ENCODE assay signal across 9 mouse cellular contexts in the genomic region with DNA sequence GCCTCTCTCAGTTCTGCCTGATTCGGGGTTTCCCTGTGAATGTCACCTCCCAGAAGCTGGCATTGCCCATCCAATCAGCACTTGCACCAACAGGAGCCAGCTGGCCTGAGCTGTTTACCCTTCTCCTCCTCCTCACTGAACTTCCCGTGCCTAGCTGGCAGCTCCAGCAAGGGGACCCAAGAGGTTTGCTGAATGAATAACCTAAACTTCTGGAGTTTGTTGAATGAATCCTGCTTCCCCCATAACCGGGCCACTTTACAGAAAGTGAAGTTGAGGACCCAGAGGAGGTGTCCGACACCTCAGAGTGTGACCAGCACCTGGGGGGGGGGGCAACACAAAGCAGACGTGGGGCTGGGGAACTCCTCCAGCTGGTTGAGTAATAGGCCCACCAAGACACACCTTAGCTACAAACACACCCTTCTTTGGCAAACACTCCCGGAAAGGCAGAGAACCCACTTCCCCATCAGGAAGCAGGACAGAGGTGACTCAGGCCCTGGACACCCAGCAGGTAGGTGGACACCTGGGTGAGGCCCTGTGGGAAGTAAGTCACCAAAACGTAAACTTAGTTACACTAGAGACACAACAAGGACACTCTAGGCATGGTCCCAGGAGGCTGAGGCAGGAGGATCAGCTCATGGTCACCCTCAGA. TPM values are rescaled to one million over a fixed set of nuclear protein-coding genes. Genes with fewer than 3 reads are reported as not detected.
A peak's percentile ranks its signal among the peaks of the same experiment; 100 is the strongest.
DNase-seq lines count a peak whose midpoint lies in the region; ATAC-seq and TF ChIP-seq lines count a peak whose summit lies in the region.
"Had no signal": no experiment of that assay in that cellular context is flagged by ENCODE, and none has a peak within 500 bp of the region (broad histone marks: within the 10 kb centered on the region; RNA-seq: fewer than 3 reads in every experiment).

No protein-coding gene starts in this region.

- peak overlapping the region; percentile 21; the same call in 1 of the 2 replicates for H3K9ac ChIP-seq in heart, embryonic 14.5 days (ENCODE audit: low read length)
- no peak overlapping the region for H3K9ac ChIP-seq in hindbrain, embryonic 11.5 days (ENCODE audit: low read depth, low read length)

- DNase-seq in heart, postnatal 14 days: no peak
- DNase-seq in hindbrain, embryonic 11.5 days (ENCODE audit: low spot score): no peak
- DNase-seq in lung, postnatal 25 days (ENCODE audit: low spot score): peak; percentile 71
- no peak for DNase-seq in frontal cortex, postnatal 25 days (ENCODE audit: low spot score in 2 of 2)
- DNase-seq in right cerebral cortex, postnatal 4 days: no peak
- no peak for DNase-seq in left cerebral cortex, postnatal 14 days (ENCODE audit: low spot score in 2 of 2)

- WGBS in heart, embryonic 14.5 days: 74% methylated on average over 7 of the region's 7 CpGs
- WGBS in bone marrow, adult 2 months: 15% methylated on average over 7 of the region's 7 CpGs
- WGBS in hindbrain, embryonic 11.5 days: 79% methylated on average over 7 of the region's 7 CpGs

- no peak overlapping the region for H3K4me2 ChIP-seq in heart, embryonic 14.5 days (ENCODE audit: low read length)
- H3K4me2 ChIP-seq in hindbrain, embryonic 11.5 days (replicated peaks; ENCODE audit: low read depth, low read length): peak overlapping the region; percentile 6; the same call in 1 of the 2 replicates

- no peak for ATAC-seq in heart, embryonic 14.5 days (ENCODE audit: insufficient number of reproducible peaks, insufficient read depth, low FRiP score, low read depth)
- ATAC-seq in hindbrain, embryonic 11.5 days (ENCODE audit: low FRiP score): no peak

- no peak overlapping the region for H3K27ac ChIP-seq in heart, embryonic 14.5 days (replicated peaks in 1 of 2; ENCODE audit: control insufficient read depth in 1 of 2, insufficient read depth in 1 of 2, low read depth in 2 of 2, low read length in 2 of 2)
- peak overlapping the region; percentile 81 for H3K27ac ChIP-seq in bone marrow, adult 2 months (ENCODE audit: control insufficient read depth, insufficient read depth, low read depth, low read length, poor library complexity)
- no peak overlapping the region for H3K27ac ChIP-seq in hindbrain, embryonic 11.5 days (ENCODE audit: low read depth, low read length)

- H3K4me3 ChIP-seq in heart, embryonic 14.5 days (ENCODE audit: control insufficient read depth in 1 of 2, insufficient read depth in 1 of 2, low read depth in 1 of 2, low read length in 2 of 2): no peak overlapping the region
- H3K4me3 ChIP-seq in bone marrow, adult 2 months (replicated peaks; ENCODE audit: control insufficient read depth, low read depth, low read length): peak overlapping the region; percentile 72
- no peak overlapping the region for H3K4me3 ChIP-seq in hindbrain, embryonic 11.5 days (ENCODE audit: low read depth, low read length)

- peaks cover 13 to 26% of the 10 kb centered on the region in 2 experiments for H3K4me1 ChIP-seq in heart, embryonic 14.5 days (ENCODE audit: control insufficient read depth in 2 of 2, insufficient read depth in 2 of 2, low read length in 2 of 2)
- H3K4me1 ChIP-seq in bone marrow, adult 2 months (ENCODE audit: control insufficient read depth, insufficient read depth, low read length): peaks cover 3% of the 10 kb centered on the region
- peaks cover 14% of the 10 kb centered on the region for H3K4me1 ChIP-seq in hindbrain, embryonic 11.5 days (replicated peaks; ENCODE audit: control insufficient read depth, insufficient read depth, low read length)

- peaks cover 23% of the 10 kb centered on the region for H3K36me3 ChIP-seq in heart, embryonic 14.5 days (ENCODE audit: control insufficient read depth, insufficient read depth, low read length)
- H3K36me3 ChIP-seq in hindbrain, embryonic 11.5 days (ENCODE audit: control insufficient read depth, insufficient read depth, low read length): no peaks in the 10 kb centered on the region

- no peak for TF ChIP-seq CTCF in bone marrow, adult 2 months (IDR thresholded peaks at IDR 0.05; ENCODE audit: control insufficient read depth, insufficient read depth, low read length)

- no peak for TF ChIP-seq POLR2A in bone marrow, adult 2 months (IDR thresholded peaks at IDR 0.05; ENCODE audit: borderline replicate concordance, control insufficient read depth, low read depth, low read length)

- intact Hi-C loops in heart, postnatal 14 days (cut with DNase I): no loop called here
- intact Hi-C loops in left cerebral cortex, postnatal 14 days (cut with DNase I): no loop called here

- H3K27me3 ChIP-seq in heart, embryonic 14.5 days (ENCODE audit: control insufficient read depth, insufficient read depth, low read length): peaks cover 28% of the 10 kb centered on the region
- peaks cover 27% of the 10 kb centered on the region for H3K27me3 ChIP-seq in hindbrain, embryonic 11.5 days (ENCODE audit: control insufficient read depth, insufficient read depth, low read length)

- no peaks in the 10 kb centered on the region for H3K9me3 ChIP-seq in heart, embryonic 14.5 days (ENCODE audit: control insufficient read depth, low read length)
- H3K9me3 ChIP-seq in hindbrain, embryonic 11.5 days (ENCODE audit: control insufficient read depth, low read length): no peaks in the 10 kb centered on the region

RNA-seq across cellular contexts. Expression of a gene that starts 1.7 kb away (rescaled TPM):
- 0.19 and 0.70 TPM in 2 replicates for polyA plus RNA-seq in heart, embryonic 14.5 days (2014; fragmentation: Nextera tagmentation; extraction: Ambion mirVana)
- under 1 TPM; 0.41 to 0.43 TPM for total RNA-seq in heart, postnatal 14 days (2021)
- polyA plus RNA-seq in bone marrow, adult 2 months (2011; ENCODE audit: insufficient read depth, insufficient read length, low replicate concordance, missing spikeins): 1.5 TPM in 1 of 2 replicates, not detected in the other
- 0.26 and 0.36 TPM in 2 replicates for polyA plus RNA-seq in hindbrain, embryonic 11.5 days (2014; fragmentation: Nextera tagmentation; extraction: Ambion mirVana)
- total RNA-seq in left cerebral cortex, postnatal 14 days (2021): 1 to 10 TPM; 5.7 to 7.6 TPM

RNA-seq across cellular contexts. Expression of a gene that starts 4.4 kb away (rescaled TPM):
- 4.6 TPM in 1 of 2 replicates, not detected in the other for polyA plus RNA-seq in heart, embryonic 14.5 days (2014; fragmentation: Nextera tagmentation; extraction: Ambion mirVana)
- total RNA-seq in heart, postnatal 14 days (2021): not detected
- polyA plus RNA-seq in bone marrow, adult 2 months (2011; ENCODE audit: insufficient read depth, insufficient read length, low replicate concordance, missing spikeins): not detected in 2 replicates
- 23.6 and 25.3 TPM in 2 replicates for polyA plus RNA-seq in hindbrain, embryonic 11.5 days (2014; fragmentation: Nextera tagmentation; extraction: Ambion mirVana)
- total RNA-seq in left cerebral cortex, postnatal 14 days (2021): not detected
- polyA plus RNA-seq: urinary bladder, adult 2 months had no signal

RNA-seq across cellular contexts. Expression of a gene that starts 5.9 kb away (rescaled TPM):
- polyA plus RNA-seq in heart, embryonic 14.5 days (2014; fragmentation: Nextera tagmentation; extraction: Ambion mirVana): 96.7 and 98.5 TPM in 2 replicates
- total RNA-seq in heart, postnatal 14 days (2021): 10 to 100 TPM; 81.8 to 93.4 TPM
- 182 and 197 TPM in 2 replicates for polyA plus RNA-seq in bone marrow, adult 2 months (2011; ENCODE audit: insufficient read depth, insufficient read length, low replicate concordance, missing spikeins)
- 131 and 139 TPM in 2 replicates for polyA plus RNA-seq in hindbrain, embryonic 11.5 days (2014; fragmentation: Nextera tagmentation; extraction: Ambion mirVana)
- total RNA-seq in left cerebral cortex, postnatal 14 days (2021): 100 to 1,000 TPM; 438 to 440 TPM

RNA-seq across cellular contexts. Expression of a gene that starts 6.3 kb away (rescaled TPM):
- 34.7 TPM in 2 replicates for polyA plus RNA-seq in heart, embryonic 14.5 days (2014; fragmentation: Nextera tagmentation; extraction: Ambion mirVana)
- total RNA-seq in heart, postnatal 14 days (2021): 10 to 100 TPM; 48.3 to 51.5 TPM
- 12.3 and 19.2 TPM in 2 replicates for polyA plus RNA-seq in bone marrow, adult 2 months (2011; ENCODE audit: insufficient read depth, insufficient read length, low replicate concordance, missing spikeins)
- polyA plus RNA-seq in hindbrain, embryonic 11.5 days (2014; fragmentation: Nextera tagmentation; extraction: Ambion mirVana): 33.7 and 41.8 TPM in 2 replicates
- total RNA-seq in left cerebral cortex, postnatal 14 days (2021): 10 to 100 TPM; 55.0 to 66.5 TPM

RNA-seq across cellular contexts. Expression of a gene that starts 11.8 kb away (rescaled TPM):
- polyA plus RNA-seq in heart, embryonic 14.5 days (2014; fragmentation: Nextera tagmentation; extraction: Ambion mirVana): 1.9 and 2.8 TPM in 2 replicates
- 1 to 10 TPM; 2.2 to 2.6 TPM for total RNA-seq in heart, postnatal 14 days (2021)
- 12.4 and 27.6 TPM in 2 replicates for polyA plus RNA-seq in bone marrow, adult 2 months (2011; ENCODE audit: insufficient read depth, insufficient read length, low replicate concordance, missing spikeins)
- 4.9 and 9.0 TPM in 2 replicates for polyA plus RNA-seq in hindbrain, embryonic 11.5 days (2014; fragmentation: Nextera tagmentation; extraction: Ambion mirVana)
- 1 to 10 TPM; 5.4 to 7.0 TPM for total RNA-seq in left cerebral cortex, postnatal 14 days (2021)
